Mouse (Mus musculus): ENCODE results near the gene Mylk2. TPM values are rescaled to one million over a fixed set of nuclear protein-coding genes. Genes with fewer than 3 reads are reported as not detected.

Mylk2 gene
- polyA plus RNA-seq (2012; ENCODE audit: low replicate concordance) = not detected in 2 replicates

GRCm38 (mm10) chr2:152911031-152911430, at the start of gene Mylk2:
TSS of gene Mylk2 (plus strand) at chr2:152911352.

GRCm38 (mm10) chr2:152933048-152933447, 21.9 kb downstream of the Mylk2 start, which contains the start of gene Foxs1:
TSS of gene Foxs1 (minus strand) at chr2:152933208.

GRCm38 (mm10) chr2:152951065-152951849, 40.1 kb downstream of the Mylk2 start, which contains the start of gene Dusp15:
TSS of gene Dusp15 (minus strand) at chr2:152951698.

GRCm38 (mm10) chr2:152962091-152962793, 51.1 kb downstream of the Mylk2 start, which contains the start of gene Ttll9:
TSS of gene Ttll9 (plus strand) at chr2:152962485.

Other genes starting within 250 kb of the Mylk2 start
- gene H13, start 241.9 kb upstream of the Mylk2 start, polyA plus RNA-seq (2012; ENCODE audit: low replicate concordance) = 109 and 191 TPM in 2 replicates
- gene Mcts2, start 224.3 kb upstream of the Mylk2 start, polyA plus RNA-seq (2012; ENCODE audit: low replicate concordance) = 2.2 TPM in 1 of 2 replicates, not detected in the other
- gene Id1, start 175.1 kb upstream of the Mylk2 start, polyA plus RNA-seq (2012; ENCODE audit: low replicate concordance) = 2.9 and 6.2 TPM in 2 replicates
- 0.35 TPM in 1 of 2 replicates, not detected in the other for gene Cox4i2, start 157.2 kb upstream of the Mylk2 start, polyA plus RNA-seq (2012; ENCODE audit: low replicate concordance)
- 97.0 and 169 TPM in 2 replicates for gene Bcl2l1, start 79.6 kb upstream of the Mylk2 start, polyA plus RNA-seq (2012; ENCODE audit: low replicate concordance)
- gene Tpx2, start 63.4 kb upstream of the Mylk2 start, polyA plus RNA-seq (2012; ENCODE audit: low replicate concordance) = 9.2 and 11.6 TPM in 2 replicates
- 0.32 and 1.1 TPM in 2 replicates for gene Foxs1, start 21.9 kb downstream of the Mylk2 start, polyA plus RNA-seq (2012; ENCODE audit: low replicate concordance)
- gene Dusp15, start 40.3 kb downstream of the Mylk2 start, polyA plus RNA-seq (2012; ENCODE audit: low replicate concordance) = not detected in 2 replicates
- gene Ttll9, start 51.1 kb downstream of the Mylk2 start, polyA plus RNA-seq (2012; ENCODE audit: low replicate concordance) = 0.18 TPM in 1 of 2 replicates, not detected in the other
- gene Pdrg1, start 104.1 kb downstream of the Mylk2 start, polyA plus RNA-seq (2012; ENCODE audit: low replicate concordance) = 11.0 and 20.0 TPM in 2 replicates
- not detected in 2 replicates for gene Xkr7, start 120.5 kb downstream of the Mylk2 start, polyA plus RNA-seq (2012; ENCODE audit: low replicate concordance)
- gene Ccm2l, start 154.6 kb downstream of the Mylk2 start, polyA plus RNA-seq (2012; ENCODE audit: low replicate concordance) = 0.18 and 1.3 TPM in 2 replicates
- 7.5 and 16.0 TPM in 2 replicates for gene Hck, start 197.1 kb downstream of the Mylk2 start, polyA plus RNA-seq (2012; ENCODE audit: low replicate concordance)
- 6.1 and 52.3 TPM in 2 replicates for gene Tm9sf4, start 250.0 kb downstream of the Mylk2 start, polyA plus RNA-seq (2012; ENCODE audit: low replicate concordance)